Mouse (Mus musculus) myocyte (in vitro differentiated cells): ENCODE measurements around the gene Insrr. TPM values are rescaled to one million over a fixed set of nuclear protein-coding genes. Genes with fewer than 3 reads are reported as not detected.

Source experiments
- H3K27me3 ChIP-seq: one replicate; pipeline ENCODE4 v1.6.1; 2011; ENCODE audit not compliant: control insufficient read depth, insufficient read depth, insufficient read length
- H3K36me3 ChIP-seq: one replicate; pipeline ENCODE4 v1.6.1; 2011; ENCODE audit not compliant: control insufficient read depth, insufficient read depth
- H3K4me2 ChIP-seq: one replicate; pipeline ENCODE4 v1.6.1; 2011; ENCODE audit warnings: low read depth, control low read depth
- H3K4me3 ChIP-seq: one replicate; pipeline ENCODE4 v1.5.1; 2011; ENCODE audit warnings: mild to moderate bottlenecking, control low read depth, moderate library complexity
- H3K79me2 ChIP-seq: one replicate; pipeline ENCODE4 v1.6.1; 2011; ENCODE audit not compliant: control insufficient read depth, insufficient read depth
- H3ac ChIP-seq: one replicate; pipeline ENCODE4 v1.6.1; 2011; ENCODE audit not compliant: control insufficient read depth, insufficient read length
- CEBPB ChIP-seq: IDR thresholded peaks from 2 replicates; pipeline ENCODE4 v1.6.1; 2011; ENCODE audit warnings: mild to moderate bottlenecking, moderate library complexity; ENCODE audit not compliant: poor library complexity, insufficient read depth, severe bottlenecking
- E2F4 ChIP-seq: IDR thresholded peaks from one replicate; pipeline ENCODE4 v1.6.1; 2011; ENCODE audit warnings: mild to moderate bottlenecking, control low read depth, moderate library complexity; ENCODE audit not compliant: insufficient read depth
- MAX ChIP-seq: IDR thresholded peaks from one replicate; pipeline ENCODE4 v1.6.1; 2011; ENCODE audit warnings: low read depth, mild to moderate bottlenecking, control low read depth
- MYOD1 ChIP-seq, 3 experiments: IDR thresholded peaks; one replicate each; pipeline ENCODE4 v1.6.1; 2011; ENCODE audit warnings: control low read depth in 2 of 3, low read depth in 2 of 3, mild to moderate bottlenecking in 2 of 3, moderate library complexity in 1 of 3; ENCODE audit not compliant: insufficient read length in 2 of 3, control insufficient read depth in 1 of 3
- MYOG ChIP-seq, 3 experiments: IDR thresholded peaks; one replicate each; pipeline ENCODE4 v1.6.1; 2011; ENCODE audit warnings: control low read depth in 2 of 3, low read depth in 2 of 3, mild to moderate bottlenecking in 2 of 3; ENCODE audit not compliant: insufficient read length in 2 of 3, control insufficient read depth in 1 of 3, insufficient read depth in 1 of 3
- POLR2A ChIP-seq: IDR thresholded peaks from one replicate; pipeline ENCODE4 v1.6.1; 2011; ENCODE audit warnings: low read depth, mild to moderate bottlenecking, control low read depth, moderate library complexity; ENCODE audit not compliant: insufficient read length
- POLR2AphosphoS2 ChIP-seq: IDR thresholded peaks from one replicate; pipeline ENCODE4 v1.6.1; 2011; ENCODE audit warnings: low read depth, control low read depth; ENCODE audit not compliant: insufficient read length
- REST ChIP-seq: IDR thresholded peaks from one replicate; pipeline ENCODE4 v1.6.1; 2011; ENCODE audit warnings: mild to moderate bottlenecking, control low read depth, moderate library complexity; ENCODE audit not compliant: insufficient read depth, insufficient read length
- SRF ChIP-seq: IDR thresholded peaks from one replicate; pipeline ENCODE4 v1.6.1; 2011; ENCODE audit warnings: low read depth; ENCODE audit not compliant: control insufficient read depth, insufficient read length
- TCF12 ChIP-seq: IDR thresholded peaks from one replicate; pipeline ENCODE4 v1.6.1; 2011; ENCODE audit warnings: mild to moderate bottlenecking, control low read depth; ENCODE audit not compliant: poor library complexity, insufficient read depth, severe bottlenecking
- TCF3 ChIP-seq: IDR thresholded peaks from one replicate; pipeline ENCODE4 v1.6.1; 2011; ENCODE audit warnings: low read depth, control low read depth; ENCODE audit not compliant: insufficient read length
- USF1 ChIP-seq: IDR thresholded peaks from one replicate; pipeline ENCODE4 v1.6.1; 2011; ENCODE audit warnings: low read depth, mild to moderate bottlenecking, control low read depth, moderate library complexity
- polyA plus RNA-seq: library from polyadenylated mRNA; unstranded; fragments of >200 nt; fragmentation: generic; extraction: Trizol; gene quantifications from one replicate; pipeline ENCODE4 v1.2.1, GENCODE M21; 2012; ENCODE audit warnings: missing spikeins

The Insrr gene
- polyA plus RNA-seq, 1 experiment = not detected

GRCm38 (mm10) chr3:87847680-87848079 lies 50.9 kb downstream of the Insrr start:
- Histone ChIP-seq H3K4me2 (no peak overlapping the region), H3K36me3 (no peaks in the 10 kb centered on the region)

DNA sequence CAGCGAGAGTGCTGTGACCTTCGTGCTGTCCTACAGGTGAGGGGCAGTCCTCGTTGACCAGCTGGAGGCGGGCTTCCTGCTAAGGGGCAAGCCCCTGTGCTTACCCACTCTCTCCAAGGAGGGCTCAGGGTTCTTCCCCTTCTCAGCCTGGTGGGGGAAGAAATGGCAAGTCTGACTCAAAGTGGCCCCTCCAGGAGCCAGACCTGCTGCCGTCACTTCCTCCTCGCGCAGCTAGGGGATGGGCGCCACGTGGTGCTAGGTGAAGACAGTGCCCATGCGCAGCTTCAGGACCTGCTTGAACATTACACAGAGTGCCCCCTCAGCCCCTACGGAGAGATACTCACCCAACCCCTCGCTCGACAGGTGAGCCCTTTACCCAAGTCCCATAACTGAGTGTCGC lies 52.4 kb downstream of the Insrr start:
- H3K4me2 ChIP-seq = no peak overlapping the region
- H3K79me2 ChIP-seq = no peaks in the 10 kb centered on the region
- no peak overlapping the region for H3K4me3 ChIP-seq
- no peak for TF ChIP-seq E2F4
- TF ChIP-seq TCF3 = no peak
- no peak for TF ChIP-seq MAX
- TF ChIP-seq CEBPB = no peak
- TF ChIP-seq TCF12 = no peak
- no peak for TF ChIP-seq POLR2A
- no peak for TF ChIP-seq MYOD1 (IDR thresholded peaks at IDR 0.05; ENCODE audit: control insufficient read depth in 1 of 3, insufficient read length in 2 of 3, low read depth in 2 of 3)
- TF ChIP-seq USF1 = no peak
- no peak for TF ChIP-seq MYOG (IDR thresholded peaks at IDR 0.05; ENCODE audit: control insufficient read depth in 1 of 3, insufficient read depth in 1 of 3, insufficient read length in 2 of 3, low read depth in 2 of 3)
- TF ChIP-seq POLR2AphosphoS2 = no peak
- no peak overlapping the region for H3ac ChIP-seq
- no peaks in the 10 kb centered on the region for H3K36me3 ChIP-seq
- no peaks in the 10 kb centered on the region for H3K27me3 ChIP-seq

More at GRCm38 (mm10) chr3:87847680-87848079, 50.9 kb downstream of the Insrr start:
- H3K4me3 ChIP-seq = no peak overlapping the region
- TF ChIP-seq TCF3 (no peak), TCF12 (no peak), CEBPB (no peak), MYOG (IDR thresholded peaks at IDR 0.05; ENCODE audit: control insufficient read depth in 1 of 3, insufficient read depth in 1 of 3, insufficient read length in 2 of 3, low read depth in 2 of 3) (no peak), USF1 (no peak), E2F4 (no peak), SRF (no peak), MYOD1 (IDR thresholded peaks at IDR 0.05; ENCODE audit: control insufficient read depth in 1 of 3, insufficient read length in 2 of 3, low read depth in 2 of 3) (no peak), MAX (no peak), POLR2AphosphoS2 (no peak), REST (no peak), POLR2A (no peak)
- H3ac ChIP-seq = no peak overlapping the region
- H3K79me2 ChIP-seq = no peaks in the 10 kb centered on the region
- H3K27me3 ChIP-seq = no peaks in the 10 kb centered on the region

- peaks cover 5% of the 10 kb centered on the region for H3K36me3 ChIP-seq
- H3K4me3 ChIP-seq = no peak overlapping the region
- TF ChIP-seq TCF3 (no peak), E2F4 (no peak), POLR2A (no peak)
- H3K27me3 ChIP-seq = no peaks in the 10 kb centered on the region
- no peak overlapping the region for H3K4me2 ChIP-seq
- H3K79me2 ChIP-seq = no peaks in the 10 kb centered on the region
- no peak overlapping the region for H3ac ChIP-seq
Measured at GRCm38 (mm10) chr3:87854795-87855568, 58.2 kb downstream of the Insrr start.

DNA sequence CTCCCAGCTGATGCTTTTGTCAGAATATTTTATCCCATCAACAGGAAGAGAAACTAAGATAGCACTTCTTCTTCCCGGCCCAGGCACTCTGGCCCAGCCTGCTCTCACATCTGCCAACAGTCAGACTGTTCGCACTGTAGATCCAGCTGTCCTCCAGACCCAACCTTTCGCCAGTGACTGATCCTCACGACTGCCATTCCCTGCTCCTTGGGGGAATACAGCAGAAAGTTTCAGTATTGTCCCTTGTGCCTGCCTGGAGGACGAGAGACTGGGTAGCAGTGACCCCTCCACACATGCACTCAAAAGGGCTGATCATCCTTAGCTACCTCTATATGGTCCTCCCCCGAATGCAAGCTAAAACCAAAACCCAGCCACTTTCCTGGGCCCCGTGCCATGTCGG lies 59.2 kb downstream of the Insrr start:
- Histone ChIP-seq H3K27me3 (no peaks in the 10 kb centered on the region), H3K36me3 (peaks cover 5% of the 10 kb centered on the region), H3K4me3 (no peak overlapping the region), H3ac (no peak overlapping the region), H3K79me2 (no peaks in the 10 kb centered on the region), H3K4me2 (no peak overlapping the region)
- TF ChIP-seq MYOG (IDR thresholded peaks at IDR 0.05; ENCODE audit: control insufficient read depth in 1 of 3, insufficient read depth in 1 of 3, insufficient read length in 2 of 3, low read depth in 2 of 3) (no peak), POLR2AphosphoS2 (peak; percentile 50), POLR2A (no peak)

DNA sequence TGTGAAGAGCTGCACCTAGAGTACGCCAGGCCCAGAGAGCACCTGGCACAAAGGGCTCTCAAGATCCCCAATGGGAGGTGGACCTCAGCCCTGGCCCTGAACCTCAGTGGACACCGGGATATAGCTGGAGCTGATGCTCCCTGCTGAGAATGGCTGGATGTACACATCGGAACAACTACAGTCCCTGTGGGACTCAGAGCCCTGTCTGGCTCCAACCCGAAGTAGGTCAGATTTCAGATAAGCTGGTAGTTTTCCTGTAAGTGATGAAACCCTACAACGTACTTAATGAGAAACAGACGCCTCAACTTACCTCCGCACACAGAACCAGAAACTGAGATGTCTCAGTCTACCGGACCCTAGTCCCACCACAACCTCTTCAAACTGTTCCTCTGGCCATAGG lies 60.9 kb downstream of the Insrr start:
- Histone ChIP-seq H3K27me3 (no peaks in the 10 kb centered on the region), H3K36me3 (peaks cover 13% of the 10 kb centered on the region), H3ac (no peak overlapping the region), H3K4me3 (no peak overlapping the region), H3K4me2 (no peak overlapping the region), H3K79me2 (no peaks in the 10 kb centered on the region)
- TF ChIP-seq MAX = no peak
- TF ChIP-seq SRF = no peak
- no peak for TF ChIP-seq POLR2A
- TF ChIP-seq TCF12 = no peak
- TF ChIP-seq MYOD1 (IDR thresholded peaks at IDR 0.05; ENCODE audit: control insufficient read depth in 1 of 3, insufficient read length in 2 of 3, low read depth in 2 of 3) = no peak
- no peak for TF ChIP-seq MYOG (IDR thresholded peaks at IDR 0.05; ENCODE audit: control insufficient read depth in 1 of 3, insufficient read depth in 1 of 3, insufficient read length in 2 of 3, low read depth in 2 of 3)
- TF ChIP-seq E2F4 = no peak
- no peak for TF ChIP-seq POLR2AphosphoS2
- no peak for TF ChIP-seq REST
- no peak for TF ChIP-seq CEBPB
- no peak for TF ChIP-seq TCF3
- no peak for TF ChIP-seq USF1
